Mouse (Mus musculus): ENCODE results near the gene Acat1. TPM values are rescaled to one million over a fixed set of nuclear protein-coding genes. Genes with fewer than 3 reads are reported as not detected.

The Acat1 gene
- 10 to 100 TPM; 56.7 to 59.2 TPM for total RNA-seq (2021)
- long read RNA-seq, experiment 1, transcript Acat1-201 (12 exons, 3,405 nt) = major isoform, 89 of 108 reads
- long read RNA-seq, experiment 1, partial matches to known transcripts = 6 of 108 reads
- long read RNA-seq, experiment 1, other reads (novel, unspliced or antisense) = 12 of 108 reads
- long read RNA-seq, experiment 2, transcript Acat1-201 (12 exons, 3,405 nt) = major isoform, 88 of 104 reads
- long read RNA-seq, experiment 2, partial matches to known transcripts = 5 of 104 reads
- long read RNA-seq, experiment 2, other reads (novel, unspliced or antisense) = 10 of 104 reads

DNA sequence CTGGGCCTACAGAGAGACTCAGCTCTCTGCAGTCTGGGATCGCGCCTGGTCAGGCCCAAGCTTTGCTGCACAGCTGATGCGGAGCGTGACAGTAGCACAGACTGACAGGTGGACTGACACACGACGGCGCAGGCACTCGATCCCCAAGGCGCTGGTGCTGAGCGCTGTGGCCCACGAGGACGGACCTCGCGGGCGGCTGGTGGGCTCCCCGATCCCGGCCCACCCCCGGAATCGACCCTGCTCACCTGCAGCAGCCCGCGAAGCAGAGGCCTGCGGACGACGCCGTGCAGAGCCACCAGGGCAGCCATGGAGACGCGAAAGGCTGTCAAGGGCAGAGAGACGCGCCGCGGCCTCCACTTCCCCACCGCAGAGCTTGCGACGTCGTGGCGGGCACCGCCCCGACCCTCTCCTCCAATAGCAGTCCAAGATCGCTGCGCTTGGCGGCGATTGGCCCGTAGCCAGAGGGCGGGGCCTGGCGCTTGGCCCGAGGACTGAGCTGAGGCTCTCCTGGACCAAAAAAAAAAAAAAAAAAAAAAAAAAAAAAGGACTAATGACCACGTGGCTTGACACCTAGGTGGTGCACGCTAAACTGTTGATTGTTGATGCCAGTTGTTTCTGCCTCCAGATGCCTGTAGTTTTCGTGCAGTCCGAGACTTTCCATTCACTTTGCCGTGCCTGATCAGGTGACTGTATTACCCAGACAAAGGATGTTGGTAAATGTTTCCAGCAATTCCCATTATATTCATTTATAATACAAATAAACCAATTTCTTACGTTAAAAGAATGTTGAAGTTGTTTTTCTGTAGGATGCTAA lies at the start of gene Acat1:
TSS of gene Acat1 (minus strand) at position 415 of the 814 bp plus-strand sequence.
- DNase-seq (ENCODE audit: low spot score in 2 of 2) = peak; percentile 89 to 93

DNA sequence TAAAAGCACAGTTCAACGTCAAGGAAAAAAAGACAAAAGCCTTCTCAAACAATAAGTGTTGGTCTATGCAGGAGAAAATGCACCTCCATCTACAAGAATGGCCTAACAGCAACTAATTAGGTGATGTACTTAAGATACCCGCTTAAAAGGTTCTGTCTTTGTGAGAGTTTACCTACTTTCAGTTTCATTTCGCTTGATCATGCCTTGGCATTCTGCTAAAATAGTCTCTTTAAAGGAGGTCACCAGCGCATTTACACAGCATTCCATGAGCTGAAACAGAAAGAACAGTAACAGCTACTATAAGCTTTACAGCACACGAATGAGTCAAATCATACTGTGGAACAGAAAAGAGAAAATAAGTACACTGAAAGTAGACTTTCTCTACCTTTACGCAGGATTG lies 24.6 kb upstream of the Acat1 start:
- DNase-seq (ENCODE audit: low spot score in 2 of 2) = no peak

DNA sequence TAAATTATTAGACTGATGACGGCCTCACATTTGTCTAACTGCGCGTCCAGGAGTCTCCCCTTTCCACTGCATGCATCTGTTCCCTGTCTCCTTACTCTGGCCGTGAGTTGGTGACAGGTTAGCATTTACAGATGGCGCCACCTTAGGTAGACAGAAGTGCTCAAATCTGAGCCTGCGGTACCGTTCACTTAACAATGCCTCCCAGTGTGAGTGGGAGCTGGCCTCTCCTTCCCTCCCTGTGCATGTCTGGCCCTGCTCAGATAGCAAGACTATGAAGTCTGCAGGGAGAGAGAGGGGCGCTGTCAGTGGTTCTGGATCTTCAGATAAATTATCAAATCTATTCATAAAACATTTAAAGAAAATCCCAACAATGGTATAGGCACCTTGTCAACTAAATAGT lies 5.1 kb upstream of the Acat1 start:
- DNase-seq (ENCODE audit: low spot score in 2 of 2) = no peak

DNA sequence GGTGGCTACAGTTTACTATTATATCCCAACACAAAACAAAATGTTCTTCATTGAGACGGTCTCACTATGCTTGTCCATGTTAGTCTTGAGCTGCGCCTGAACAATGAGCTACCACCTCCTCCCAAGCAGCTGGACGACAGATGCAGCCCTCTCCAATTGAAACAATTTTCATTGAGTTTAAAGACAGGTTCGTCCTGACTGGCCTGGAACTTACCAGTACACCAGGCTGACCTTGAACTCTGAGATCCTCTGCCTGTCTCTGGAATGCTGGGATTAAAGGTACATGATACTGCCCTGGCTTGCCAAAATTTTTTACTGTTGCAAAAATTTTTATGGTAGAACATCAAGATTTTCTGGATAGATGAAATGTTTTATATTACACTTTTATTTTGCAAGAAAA lies 4.1 kb upstream of the Acat1 start:
- no peak for DNase-seq (ENCODE audit: low spot score in 2 of 2)

DNA sequence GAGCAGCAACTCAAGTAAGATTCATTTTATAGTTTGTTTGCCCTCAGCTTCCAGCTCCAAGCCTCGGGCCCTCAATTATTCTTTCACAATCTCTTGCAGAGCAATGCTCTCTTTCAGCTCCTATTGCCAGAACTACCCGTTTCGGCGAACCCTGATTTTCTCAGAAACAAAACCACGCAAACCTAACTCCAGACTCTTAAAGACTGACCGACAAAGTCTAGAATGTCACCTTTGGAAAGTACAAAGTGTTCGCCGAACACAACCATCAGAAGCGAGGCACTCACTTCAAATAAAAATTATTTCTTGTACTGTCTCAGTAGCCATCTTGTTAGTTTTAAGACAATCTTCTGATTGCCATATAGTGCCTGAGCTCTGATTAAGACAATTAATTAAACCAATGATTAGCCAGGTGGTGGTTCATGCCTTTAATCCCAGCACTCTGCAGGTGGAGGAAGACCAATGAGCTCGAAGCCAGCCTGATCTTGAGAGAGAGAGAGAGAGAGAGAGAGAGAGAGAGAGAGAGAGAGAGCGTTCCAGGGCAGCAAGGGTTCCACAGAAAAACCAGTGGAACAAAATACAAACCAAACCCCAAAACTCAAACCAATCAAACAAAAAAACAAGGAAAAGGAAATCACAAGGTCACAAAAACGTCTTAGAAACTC lies 745 bp downstream of the Acat1 start:
- peak in 1 of 2 experiments; percentile 4 for DNase-seq (ENCODE audit: low spot score in 2 of 2)

DNA sequence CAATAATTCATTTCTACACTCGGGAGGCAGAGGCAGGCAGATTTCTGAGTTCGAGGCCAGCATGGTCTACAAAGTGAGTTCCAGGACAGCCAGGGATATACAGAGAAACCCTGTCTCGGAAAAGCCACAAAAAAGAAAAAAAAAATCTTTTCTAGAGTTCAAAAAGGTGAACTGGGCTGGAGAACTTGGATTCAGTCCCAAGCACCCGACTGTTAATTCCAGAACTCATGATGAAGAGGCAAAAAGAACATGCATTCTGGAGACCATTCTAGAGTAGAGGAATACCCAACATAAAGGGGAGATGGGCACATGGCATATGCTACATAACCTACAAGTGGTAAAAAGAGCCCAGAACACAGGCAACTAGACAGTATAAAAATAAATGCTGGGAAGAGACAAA lies 2.4 kb downstream of the Acat1 start:
- no peak for DNase-seq (ENCODE audit: low spot score in 2 of 2)

DNA sequence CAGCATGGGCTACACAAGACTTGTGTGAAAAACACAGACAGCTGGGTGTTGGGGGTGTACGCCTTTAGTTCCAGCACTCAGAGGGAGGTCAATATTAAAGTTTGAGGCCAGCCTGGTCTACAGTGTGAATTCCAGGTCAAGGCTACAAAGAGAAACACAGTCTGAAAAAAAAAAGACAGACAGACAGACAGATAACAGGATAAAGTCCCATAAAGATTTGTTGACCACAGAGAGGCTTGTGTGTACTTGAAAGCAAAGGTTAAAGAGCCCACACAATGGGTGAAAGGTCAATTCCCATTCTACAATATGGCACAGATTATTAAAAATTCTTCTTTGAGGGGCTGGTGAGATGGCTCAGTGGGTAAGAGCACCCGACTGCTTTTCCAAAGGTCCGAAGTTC lies 3.0 kb downstream of the Acat1 start:
- no peak for DNase-seq (ENCODE audit: low spot score in 2 of 2)

DNA sequence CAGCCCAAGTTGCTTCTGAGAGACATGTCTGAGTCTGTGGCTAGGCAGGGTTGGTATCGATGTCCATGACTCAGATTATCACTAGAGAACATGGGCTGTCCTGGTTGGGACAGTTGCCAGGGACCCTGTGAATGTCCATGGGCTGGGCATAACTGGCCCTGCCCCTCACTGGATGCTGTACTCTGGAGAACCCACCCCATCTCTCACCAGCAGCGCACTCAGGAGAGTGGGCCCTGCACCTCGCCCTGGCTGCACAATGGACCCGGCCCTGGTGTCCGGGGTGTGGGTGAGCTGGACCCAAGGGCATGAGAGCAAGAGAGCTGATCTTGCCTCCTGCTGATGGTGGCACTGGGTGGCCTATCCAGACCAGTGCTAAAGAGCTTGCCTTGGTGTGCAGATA lies 5.2 kb downstream of the Acat1 start:
- no peak for DNase-seq (ENCODE audit: low spot score in 2 of 2)

DNA sequence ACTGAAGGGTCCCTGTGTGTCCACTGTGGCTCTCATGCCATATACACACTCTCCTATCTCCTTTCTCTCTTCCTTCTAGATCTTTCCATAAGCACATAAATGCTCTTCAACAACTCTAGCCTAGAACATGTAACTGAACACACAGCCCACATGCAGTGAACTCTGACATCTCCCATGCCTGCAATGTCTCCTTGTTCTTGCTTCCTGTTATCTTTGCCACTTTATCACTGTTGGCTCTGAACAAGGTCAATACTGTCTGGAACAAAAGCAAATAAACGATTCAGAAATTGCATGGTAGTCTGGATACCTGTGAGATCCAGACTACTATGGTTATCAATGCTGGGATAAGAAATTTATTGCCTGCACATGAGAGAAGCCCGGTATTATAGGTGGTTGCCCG lies 6.3 kb downstream of the Acat1 start:
- DNase-seq (ENCODE audit: low spot score in 2 of 2) = no peak

DNA sequence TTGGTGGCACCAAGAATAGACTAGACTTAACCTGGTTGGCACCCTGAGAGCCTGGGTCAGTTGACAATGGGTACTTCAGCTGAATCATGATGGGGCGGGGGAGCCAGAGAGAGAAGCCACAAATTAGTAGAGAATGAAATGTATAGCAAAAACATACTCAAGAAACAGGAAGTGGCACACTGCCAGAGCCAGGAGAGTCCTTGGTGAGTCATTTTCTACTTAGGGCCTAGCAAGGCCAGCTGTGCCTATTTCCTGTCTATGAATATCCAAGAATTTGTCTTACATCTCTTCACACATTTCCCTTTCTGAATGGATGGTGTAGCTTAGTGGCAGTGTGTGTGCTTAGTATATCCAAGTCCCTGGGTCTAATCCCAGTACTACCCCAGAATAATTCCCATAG lies 6.8 kb downstream of the Acat1 start:
- peak; percentile 13 to 27 for DNase-seq (ENCODE audit: low spot score in 2 of 2)

DNA sequence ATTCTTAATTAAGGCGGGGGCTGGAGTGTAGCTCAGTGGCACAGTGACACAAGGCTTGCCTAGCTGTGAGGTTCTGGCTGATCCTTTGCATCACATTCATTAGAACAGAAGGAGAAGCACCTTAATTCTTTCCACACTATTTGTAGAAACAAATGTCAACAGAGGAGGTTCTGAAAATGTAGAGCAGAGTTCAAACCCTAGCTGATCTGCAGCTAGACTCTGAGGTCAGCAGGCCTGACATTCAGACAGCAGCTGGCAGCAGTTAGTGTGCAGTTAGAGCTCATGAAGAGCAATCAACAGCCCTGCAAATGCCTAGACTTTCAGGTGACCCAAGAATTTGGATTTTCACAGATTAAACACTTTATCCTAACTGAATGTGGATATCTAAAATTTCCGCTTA lies 8.6 kb downstream of the Acat1 start:
- no peak for DNase-seq (ENCODE audit: low spot score in 2 of 2)

DNA sequence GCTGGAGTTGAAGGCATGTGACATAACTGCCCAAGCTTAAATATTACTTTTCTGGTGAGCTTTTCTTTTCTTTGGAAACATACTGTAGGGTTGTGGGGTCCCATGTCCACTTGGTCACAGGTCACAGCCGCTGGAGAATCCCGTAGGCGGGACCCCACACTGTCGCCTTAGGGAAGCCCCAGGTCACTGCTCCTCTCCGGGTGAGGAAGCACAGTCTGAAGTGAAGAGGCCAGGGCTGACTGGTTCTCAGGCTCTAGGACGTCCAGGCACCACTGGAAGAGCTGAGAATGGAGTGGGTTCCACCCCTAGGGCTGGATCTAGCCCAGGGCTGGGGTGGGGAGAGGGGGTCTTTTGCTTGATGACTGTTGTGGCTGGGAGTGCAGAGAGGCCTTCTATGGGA lies 11.6 kb downstream of the Acat1 start:
- no peak for DNase-seq (ENCODE audit: low spot score in 2 of 2)

DNA sequence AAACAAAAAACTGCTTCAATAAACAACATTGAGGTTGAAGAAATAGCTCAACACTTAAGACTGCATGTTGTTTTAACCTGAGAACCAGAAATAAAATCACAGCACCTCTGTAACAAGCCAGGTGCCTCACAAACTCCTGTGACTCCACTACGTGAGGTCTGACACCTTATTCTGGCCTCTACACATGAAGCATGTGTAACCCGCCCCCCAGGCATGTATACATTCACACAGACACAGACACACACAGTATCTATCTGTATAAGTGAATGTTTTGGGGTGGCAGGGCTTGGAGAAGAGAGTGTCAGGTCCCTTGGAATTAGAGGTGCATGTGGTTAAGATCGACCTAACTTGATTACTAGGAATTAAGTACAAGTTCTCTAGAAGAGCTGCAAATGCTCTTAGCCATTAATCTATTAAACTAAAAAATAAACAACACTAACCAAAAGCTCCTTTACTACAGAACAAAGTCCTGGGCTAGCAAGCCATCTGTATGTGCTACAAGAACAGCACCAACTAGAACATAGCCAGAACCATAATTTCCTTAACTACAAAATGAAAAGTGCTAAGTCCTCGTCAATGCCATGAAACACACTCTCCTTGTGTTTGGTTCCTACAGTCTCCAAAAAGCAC lies 13.1 kb downstream of the Acat1 start:
- DNase-seq (ENCODE audit: low spot score in 2 of 2) = no peak

DNA sequence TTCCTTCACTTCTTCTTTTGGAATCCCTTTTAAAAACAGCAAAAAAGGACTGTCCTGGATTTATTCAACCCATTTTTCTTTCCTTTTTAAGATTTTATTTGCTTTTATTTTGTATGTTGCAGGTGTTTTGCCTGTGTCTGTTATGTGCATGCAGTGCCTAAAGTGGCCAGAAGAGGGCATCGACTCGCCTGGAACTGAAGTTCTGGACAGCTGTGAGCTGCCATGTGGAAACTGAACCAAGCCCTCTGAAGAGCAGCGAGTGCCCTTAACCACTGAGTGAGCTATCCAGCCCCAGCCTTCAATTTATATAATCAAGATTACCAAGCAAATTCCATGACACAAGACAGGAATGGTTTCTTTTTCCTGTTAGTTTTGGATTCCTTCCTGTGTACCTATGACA lies 15.4 kb downstream of the Acat1 start:
- peak; percentile 32 to 57 for DNase-seq (ENCODE audit: low spot score in 2 of 2)

DNA sequence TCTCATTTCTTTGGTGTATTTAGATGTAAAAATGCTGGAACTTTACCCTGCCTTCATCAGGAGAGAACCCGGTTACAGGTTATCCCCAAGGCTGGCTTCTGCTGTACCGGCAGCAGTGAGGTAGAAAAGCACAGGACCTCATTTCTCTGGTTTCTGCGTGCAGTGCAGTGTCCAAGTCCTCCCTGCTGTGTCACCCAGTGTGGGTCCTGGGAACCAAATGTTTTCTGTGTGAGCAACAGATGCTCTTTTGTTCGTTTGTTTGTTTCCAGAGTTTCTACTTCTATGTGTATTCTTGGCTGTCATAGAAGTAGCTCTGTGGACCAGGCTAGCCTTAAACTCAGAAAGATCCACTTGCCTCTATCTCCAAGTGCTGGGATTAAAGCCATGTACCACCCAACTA lies 28.3 kb downstream of the Acat1 start:
- DNase-seq (ENCODE audit: low spot score in 2 of 2) = no peak

DNA sequence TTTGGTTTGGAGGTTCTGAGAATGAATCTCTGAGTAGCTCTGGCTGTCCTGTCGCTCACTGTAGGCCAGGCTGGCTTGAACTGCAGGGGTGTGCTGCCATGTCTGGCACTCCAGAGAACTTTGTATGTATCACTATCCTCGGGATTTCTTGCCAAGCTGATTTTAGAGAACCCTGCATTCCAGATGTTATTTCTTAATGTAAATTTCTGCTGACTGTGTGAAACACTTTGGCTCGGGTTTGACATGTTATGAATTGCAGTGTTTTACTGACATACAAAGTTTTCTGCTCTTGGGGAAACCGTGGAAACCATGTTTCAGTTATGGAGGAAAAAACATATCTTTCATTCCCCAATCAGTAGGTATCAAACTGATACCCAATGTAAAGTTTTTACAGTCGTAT lies 34.5 kb downstream of the Acat1 start:
- DNase-seq (ENCODE audit: low spot score in 2 of 2) = no peak

DNA sequence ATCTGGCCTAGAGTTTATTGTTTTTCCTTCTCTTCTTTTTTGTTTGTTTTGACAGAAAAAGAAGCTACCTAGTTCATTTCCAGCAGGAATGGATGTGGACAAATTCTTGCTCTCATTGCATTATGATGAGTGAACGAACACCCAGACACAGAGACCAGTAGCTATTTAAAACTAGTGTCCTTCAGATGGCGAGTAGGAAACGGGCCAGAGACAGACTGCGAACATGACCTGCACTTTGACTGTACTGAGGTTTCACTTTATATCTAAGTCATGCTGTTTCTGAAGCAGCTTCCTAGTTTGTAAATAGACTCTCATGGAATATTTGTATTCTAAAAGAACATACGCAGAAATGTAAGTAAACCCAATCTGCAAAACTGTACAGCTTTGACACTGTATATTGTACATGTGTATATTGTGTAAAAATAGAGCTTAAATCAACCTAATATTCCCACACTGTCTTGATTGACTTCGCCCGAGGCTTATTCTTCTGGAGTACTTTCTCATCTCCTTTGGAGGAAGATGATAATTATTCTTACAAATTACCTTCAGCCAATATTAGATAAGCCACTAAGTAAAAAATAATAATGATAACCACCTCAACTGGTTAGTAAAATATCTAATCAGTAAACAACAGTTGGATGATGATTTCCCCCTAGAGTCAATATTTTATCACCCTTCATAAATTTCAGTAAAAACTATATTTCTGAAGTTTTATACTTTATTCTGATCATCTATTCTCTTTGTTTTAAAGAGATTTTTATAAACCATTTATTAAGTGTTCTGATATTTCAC lies 37.5 kb downstream of the Acat1 start:
- DNase-seq (ENCODE audit: low spot score in 2 of 2) = no peak

DNA sequence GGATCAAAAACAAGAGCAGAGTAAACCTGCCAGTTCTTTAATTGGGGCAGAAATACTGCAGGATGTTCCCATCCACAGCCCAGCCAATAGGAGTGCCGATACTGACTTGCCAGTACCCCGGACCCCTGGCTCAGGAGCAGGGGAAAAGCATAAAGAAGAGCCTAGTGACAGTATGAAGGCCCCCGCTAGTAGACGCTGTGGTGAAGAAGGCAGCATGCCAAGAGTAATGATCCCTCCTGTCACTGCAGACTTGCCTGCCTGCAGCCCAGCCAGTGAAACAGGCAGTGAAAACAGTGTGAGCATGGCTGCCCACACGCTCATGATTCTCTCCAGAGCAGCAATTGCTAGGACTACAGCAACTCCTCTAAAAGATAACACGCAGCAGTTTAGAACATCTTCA lies 39.5 kb downstream of the Acat1 start:
- peak; percentile 23 to 43 for DNase-seq (ENCODE audit: low spot score in 2 of 2)

DNA sequence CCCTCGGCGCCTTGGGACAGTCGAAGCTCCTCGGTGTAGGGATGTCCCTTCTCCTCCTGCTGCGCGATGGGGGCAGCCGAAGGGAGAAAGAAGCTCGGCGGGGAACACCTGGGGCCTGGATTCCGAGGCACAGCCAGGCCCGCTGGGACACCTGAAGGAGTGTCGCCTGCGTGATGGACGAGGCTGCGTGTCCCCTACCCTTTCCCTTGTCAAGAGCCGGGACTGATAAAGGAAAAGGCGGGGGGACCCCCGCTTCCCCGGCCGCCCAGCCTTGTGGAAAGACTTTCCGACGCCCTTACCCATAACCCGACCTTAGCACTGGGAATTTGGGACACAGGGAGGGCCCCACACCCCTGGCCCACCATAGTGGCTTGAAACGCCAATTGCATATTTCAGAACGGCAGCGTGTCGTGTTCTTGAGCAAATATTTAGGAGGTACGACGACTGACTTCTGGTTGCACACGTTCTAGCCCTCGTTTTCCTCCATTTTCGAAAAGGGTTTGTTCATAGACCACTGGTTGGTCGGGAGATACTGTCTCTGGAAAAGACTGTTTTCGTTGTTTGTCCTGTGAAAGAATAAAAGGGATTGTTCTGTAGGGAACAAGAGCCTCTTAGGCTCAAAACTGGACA lies 72.7 kb downstream of the Acat1 start:
- peak; percentile 1 to 14 for DNase-seq (ENCODE audit: low spot score in 2 of 2)

DNA sequence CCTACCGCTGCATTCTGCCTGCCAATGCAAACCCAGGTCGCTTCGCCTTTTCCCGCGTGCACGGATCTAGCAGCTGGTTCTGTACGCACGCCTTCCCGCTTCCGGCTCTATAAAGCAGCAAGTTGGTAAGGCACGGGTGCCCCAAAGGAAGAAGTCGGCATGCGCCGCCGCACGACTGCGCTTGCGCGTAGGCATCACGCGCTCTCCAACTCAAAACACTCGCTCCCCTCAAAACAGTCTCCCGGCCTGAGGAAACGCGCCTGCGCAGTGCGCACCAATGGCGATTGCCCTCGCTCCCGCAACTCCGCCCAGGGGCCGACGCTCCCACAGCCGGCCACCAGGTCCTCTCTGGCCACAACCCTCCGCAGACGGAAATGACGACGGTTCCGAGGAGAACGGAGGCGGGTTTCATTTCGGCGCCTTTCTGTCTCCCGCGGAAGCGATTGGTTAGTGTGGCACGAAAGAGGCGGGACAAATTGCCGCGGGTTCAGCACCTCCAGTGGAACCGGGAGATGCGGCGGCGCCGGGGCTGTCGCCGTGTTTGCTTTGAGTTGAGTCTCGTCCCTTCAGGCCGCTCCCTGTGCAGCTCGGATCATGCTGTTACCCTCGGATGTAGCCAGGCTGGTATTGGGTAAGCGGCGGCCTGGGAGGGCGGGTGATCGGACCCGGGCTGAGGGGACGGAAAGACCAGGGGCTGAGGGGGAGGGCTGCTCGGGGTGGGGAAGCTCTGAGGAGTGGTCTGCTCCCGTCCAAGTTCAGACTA lies 73.4 kb downstream of the Acat1 start, which contains the start of the genes Atm and Npat:
TSS of gene Atm (minus strand) at position 183 of the 763 bp plus-strand sequence.
TSS of gene Npat (plus strand) at position 490 of the 763 bp plus-strand sequence.
- DNase-seq (ENCODE audit: low spot score in 2 of 2) = peak; percentile 99 to 100

All from left cerebral cortex, adult 18-20 months (tissue).